Mouse (Mus musculus): ENCODE data around the gene Ykt6.

- TF ChIP-seq TAL1 (IDR thresholded peaks at IDR 0.05; ENCODE audit: low read length) (no peak), GATA1 (IDR thresholded peaks at IDR 0.05; ENCODE audit: low read length) (no peak)
Measured at GRCm38 (mm10) chr11:6001981-6002649, 46.6 kb downstream of the Ykt6 start.
